Mouse (Mus musculus): ENCODE measurements around the gene Patl2. TPM values are rescaled to one million over a fixed set of nuclear protein-coding genes. Genes with fewer than 3 reads are reported as not detected.

The Patl2 gene
- total and polyA plus RNA-seq, 3 experiments = 0.09 to 13.7 (median 1.9) TPM

GRCm38 (mm10) chr2:122127635-122128034 lies 58.4 kb downstream of the Patl2 start:
- H3K27me3 ChIP-seq (ENCODE audit: insufficient read depth, low read length) = no peaks in the 10 kb centered on the region
- H3K9me3 ChIP-seq (replicated peaks) = no peaks in the 10 kb centered on the region
- no peak for TF ChIP-seq GATA2 (IDR thresholded peaks at IDR 0.05; ENCODE audit: borderline replicate concordance, low read depth, low read length)
- no peak for TF ChIP-seq TAL1 (conservative IDR thresholded peaks at IDR 0.05; ENCODE audit: low read depth, low read length)
- no peak for TF ChIP-seq POLR2AphosphoS5 (IDR thresholded peaks at IDR 0.05; ENCODE audit: insufficient replicate concordance, low read depth, low read length)
- TF ChIP-seq CTCF (IDR thresholded peaks at IDR 0.05; ENCODE audit: low read depth, low read length) = no peak
- TF ChIP-seq GATA1 (IDR thresholded peaks at IDR 0.05; ENCODE audit: borderline replicate concordance, low read length) = no peak
- H3K4me3 ChIP-seq (ENCODE audit: low read depth, low read length) = no peak overlapping the region
- no peak for ATAC-seq (ENCODE audit: extremely low read depth, insufficient number of reproducible peaks, low FRiP score, poor library complexity, severe bottlenecking)
- DNase-seq (ENCODE audit: low spot score) = no peak
- no peaks in the 10 kb centered on the region for H3K36me3 ChIP-seq (replicated peaks)
- H3K4me1 ChIP-seq (ENCODE audit: insufficient read depth, low read depth, low read length) = peaks cover 82% of the 10 kb centered on the region

DNA sequence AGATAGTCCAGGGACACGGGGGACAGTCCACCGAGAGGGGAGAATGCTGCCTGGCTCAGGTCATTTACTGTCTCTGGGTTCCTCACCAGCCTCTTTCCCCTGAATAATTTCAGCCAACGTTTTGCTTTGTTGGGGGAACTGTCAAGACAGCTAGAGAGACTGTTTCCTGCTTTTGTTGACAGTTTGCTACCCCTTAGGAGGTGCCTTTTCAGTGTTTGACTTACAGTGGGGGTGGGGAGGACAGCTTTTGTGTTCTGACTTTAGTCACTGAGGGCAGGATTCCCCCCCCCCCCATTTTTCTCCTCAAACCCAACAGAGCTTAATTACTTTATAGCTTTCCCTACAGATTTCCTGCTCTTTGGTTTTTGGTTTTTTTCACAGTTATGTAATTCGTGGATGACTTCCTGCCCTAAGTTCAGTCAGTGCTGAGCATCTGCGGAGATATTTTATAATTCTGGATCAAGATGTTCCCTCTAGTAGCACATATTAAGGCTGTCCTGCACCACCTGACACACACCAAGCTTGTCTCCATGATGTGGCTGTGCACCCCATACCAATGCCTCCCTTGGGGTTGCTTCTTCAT lies 59.1 kb downstream of the Patl2 start:
- ATAC-seq (ENCODE audit: extremely low read depth, insufficient number of reproducible peaks, low FRiP score, poor library complexity, severe bottlenecking) (no peak), DNase-seq (ENCODE audit: low spot score) (no peak)
- H3K4me1 ChIP-seq (ENCODE audit: insufficient read depth, low read depth, low read length) = peaks cover 80% of the 10 kb centered on the region
- peak overlapping the region; percentile 65; the same call in 1 of the 2 replicates for H3K4me3 ChIP-seq (ENCODE audit: low read depth, low read length)
- TF ChIP-seq GATA2 (IDR thresholded peaks at IDR 0.05; ENCODE audit: borderline replicate concordance, low read depth, low read length) = no peak
- TF ChIP-seq POLR2AphosphoS5 (IDR thresholded peaks at IDR 0.05; ENCODE audit: insufficient replicate concordance, low read depth, low read length) = no peak
- no peak for TF ChIP-seq CTCF (IDR thresholded peaks at IDR 0.05; ENCODE audit: low read depth, low read length)
- TF ChIP-seq GATA1 (IDR thresholded peaks at IDR 0.05; ENCODE audit: borderline replicate concordance, low read length) = no peak
- TF ChIP-seq TAL1 (conservative IDR thresholded peaks at IDR 0.05; ENCODE audit: low read depth, low read length) = no peak
- no peaks in the 10 kb centered on the region for H3K27me3 ChIP-seq (ENCODE audit: insufficient read depth, low read length)
- H3K9me3 ChIP-seq (replicated peaks) = no peaks in the 10 kb centered on the region
- no peaks in the 10 kb centered on the region for H3K36me3 ChIP-seq (replicated peaks)

DNA sequence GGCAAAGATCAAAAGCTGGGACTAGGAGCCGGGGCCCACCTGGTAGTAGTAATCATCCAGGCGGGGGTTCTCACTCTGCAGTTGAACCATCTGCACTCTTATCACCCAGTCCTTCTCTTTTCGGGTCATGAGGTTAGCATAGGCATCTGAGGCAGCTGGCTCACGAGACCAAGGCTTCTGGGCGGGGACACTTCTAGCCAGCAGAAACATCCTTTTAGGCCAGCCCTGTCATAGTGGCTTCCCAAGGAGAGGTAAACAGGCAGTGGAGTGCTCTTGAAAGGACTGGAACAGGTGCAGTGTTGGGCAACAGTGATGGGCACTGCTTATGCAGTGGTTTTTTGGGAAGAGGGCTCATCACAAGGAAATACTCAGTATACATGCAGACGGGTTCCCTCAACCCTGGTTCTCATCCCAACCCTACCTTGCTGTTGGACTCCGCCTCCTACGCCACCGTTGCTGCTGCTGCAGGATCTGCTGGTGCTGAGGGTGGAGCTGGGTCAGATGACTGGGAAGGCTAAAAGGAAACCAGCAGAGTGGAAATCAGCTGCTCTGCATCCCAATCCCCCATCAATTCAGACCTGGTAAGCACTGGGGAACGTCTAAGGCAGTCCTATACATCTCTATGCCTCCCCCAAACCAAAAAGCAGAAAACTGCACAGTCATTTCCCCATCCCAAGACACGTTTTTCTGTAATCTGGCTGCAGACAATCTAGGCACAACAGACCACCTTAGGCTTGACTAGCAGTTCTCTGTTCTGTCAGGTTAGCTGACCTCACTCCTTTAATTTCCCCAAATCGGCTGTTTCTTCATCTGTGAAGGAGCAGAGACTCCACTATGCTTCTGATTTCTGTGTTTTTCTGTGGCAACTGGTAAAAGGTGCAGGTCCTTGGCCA lies 60.1 kb downstream of the Patl2 start:
- no peaks in the 10 kb centered on the region for H3K27me3 ChIP-seq (ENCODE audit: insufficient read depth, low read length)
- peaks cover 84% of the 10 kb centered on the region for H3K4me1 ChIP-seq (ENCODE audit: insufficient read depth, low read depth, low read length)
- peak overlapping the region; percentile 65; the same call in 1 of the 2 replicates for H3K4me3 ChIP-seq (ENCODE audit: low read depth, low read length)
- DNase-seq (ENCODE audit: low spot score) (peak; percentile 57), ATAC-seq (ENCODE audit: extremely low read depth, insufficient number of reproducible peaks, low FRiP score, poor library complexity, severe bottlenecking) (peak; percentile 84)
- peaks cover 2% of the 10 kb centered on the region for H3K36me3 ChIP-seq (replicated peaks)
- H3K9me3 ChIP-seq (replicated peaks) = no peaks in the 10 kb centered on the region
- TF ChIP-seq GATA1 (IDR thresholded peaks at IDR 0.05; ENCODE audit: borderline replicate concordance, low read length) = no peak
- TF ChIP-seq TAL1 (conservative IDR thresholded peaks at IDR 0.05; ENCODE audit: low read depth, low read length) = peak; percentile 59

GRCm38 (mm10) chr2:122117961-122118958 lies 67.7 kb downstream of the Patl2 start, which contains the start of gene Spg11:
TSS of gene Spg11 (minus strand) at chr2:122118386.
- peak; percentile 99 for ATAC-seq (ENCODE audit: extremely low read depth, insufficient number of reproducible peaks, low FRiP score, poor library complexity, severe bottlenecking)

GRCm38 (mm10) chr2:122116888-122117287 lies 69.1 kb downstream of the Patl2 start:
- no peak for TF ChIP-seq TAL1 (conservative IDR thresholded peaks at IDR 0.05; ENCODE audit: low read depth, low read length)
- no peak for TF ChIP-seq GATA1 (IDR thresholded peaks at IDR 0.05; ENCODE audit: borderline replicate concordance, low read length)
- TF ChIP-seq GATA2 (IDR thresholded peaks at IDR 0.05; ENCODE audit: borderline replicate concordance, low read depth, low read length) = no peak
- TF ChIP-seq POLR2AphosphoS5 (IDR thresholded peaks at IDR 0.05; ENCODE audit: insufficient replicate concordance, low read depth, low read length) = no peak
- TF ChIP-seq CTCF (IDR thresholded peaks at IDR 0.05; ENCODE audit: low read depth, low read length) = no peak
- Histone ChIP-seq H3K27me3 (ENCODE audit: insufficient read depth, low read length) (no peaks in the 10 kb centered on the region), H3K36me3 (replicated peaks) (peaks cover 26% of the 10 kb centered on the region), H3K9me3 (replicated peaks) (no peaks in the 10 kb centered on the region), H3K4me1 (ENCODE audit: insufficient read depth, low read depth, low read length) (peaks cover 35% of the 10 kb centered on the region), H3K4me3 (ENCODE audit: low read depth, low read length) (no peak overlapping the region; the same call in 1 of the 2 replicates)
- DNase-seq (ENCODE audit: low spot score) = no peak
- ATAC-seq (ENCODE audit: extremely low read depth, insufficient number of reproducible peaks, low FRiP score, poor library complexity, severe bottlenecking) = no peak

More at GRCm38 (mm10) chr2:122117961-122118958, 67.7 kb downstream of the Patl2 start, which contains the start of gene Spg11:
- peak; percentile 99 for DNase-seq (ENCODE audit: low spot score)
- H3K9me3 ChIP-seq (replicated peaks) = no peaks in the 10 kb centered on the region
- peak within 1 kb of the TSS; percentile 76 for H3K4me3 ChIP-seq (ENCODE audit: low read depth, low read length)
- TF ChIP-seq TAL1 (conservative IDR thresholded peaks at IDR 0.05; ENCODE audit: low read depth, low read length) = no peak
- TF ChIP-seq GATA1 (IDR thresholded peaks at IDR 0.05; ENCODE audit: borderline replicate concordance, low read length) = no peak
- no peak for TF ChIP-seq GATA2 (IDR thresholded peaks at IDR 0.05; ENCODE audit: borderline replicate concordance, low read depth, low read length)
- TF ChIP-seq POLR2AphosphoS5 (IDR thresholded peaks at IDR 0.05; ENCODE audit: insufficient replicate concordance, low read depth, low read length) = no peak; the same call in 1 of the 2 replicates
- TF ChIP-seq CTCF (IDR thresholded peaks at IDR 0.05; ENCODE audit: low read depth, low read length) = no peak
- H3K27me3 ChIP-seq (ENCODE audit: insufficient read depth, low read length) = no peaks in the 10 kb centered on the region
- peaks cover 46% of the 10 kb centered on the region for H3K4me1 ChIP-seq (ENCODE audit: insufficient read depth, low read depth, low read length)
- H3K36me3 ChIP-seq (replicated peaks) = peaks cover 20% of the 10 kb centered on the region

All from G1E (cell line).